Mouse (Mus musculus) mesoderm, embryonic 11.5 days (tissue): ENCODE measurements around the gene Pla2g6.

Experiments
- DNase-seq: peaks from one replicate; pipeline ENCODE4 v3.0.0-alpha.2; 2012; ENCODE audit warnings: low read depth, low spot score

The Pla2g6 gene

GRCm38 (mm10) chr15:79328058-79328938 is at the start of gene Pla2g6:
Gene Pla2g6, minus strand, starts transcription at chr15:79328390.
- peak; percentile 100 for DNase-seq

GRCm38 (mm10) chr15:79377681-79378080 is 49.5 kb upstream of the Pla2g6 start:
- DNase-seq, result no peak

DNA sequence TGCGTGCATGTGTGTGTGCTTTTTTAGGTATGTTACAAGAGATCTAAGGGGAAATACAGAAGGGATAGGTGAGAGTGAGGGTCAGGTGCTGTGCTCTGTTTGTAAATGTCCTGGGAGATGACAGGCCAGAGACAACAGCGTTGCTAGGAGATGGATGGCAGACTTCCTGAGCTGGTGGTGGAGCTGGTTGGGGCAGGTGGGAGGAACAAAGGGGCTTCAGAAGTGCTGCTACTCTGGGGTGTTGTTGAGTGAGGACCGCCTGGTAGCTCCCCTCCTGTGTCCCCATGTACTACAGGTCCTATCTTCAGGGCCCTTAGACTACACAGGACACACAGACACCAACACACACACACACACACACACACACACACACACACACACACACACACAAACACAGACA is 46.6 kb upstream of the Pla2g6 start:
- DNase-seq, result no peak

DNA sequence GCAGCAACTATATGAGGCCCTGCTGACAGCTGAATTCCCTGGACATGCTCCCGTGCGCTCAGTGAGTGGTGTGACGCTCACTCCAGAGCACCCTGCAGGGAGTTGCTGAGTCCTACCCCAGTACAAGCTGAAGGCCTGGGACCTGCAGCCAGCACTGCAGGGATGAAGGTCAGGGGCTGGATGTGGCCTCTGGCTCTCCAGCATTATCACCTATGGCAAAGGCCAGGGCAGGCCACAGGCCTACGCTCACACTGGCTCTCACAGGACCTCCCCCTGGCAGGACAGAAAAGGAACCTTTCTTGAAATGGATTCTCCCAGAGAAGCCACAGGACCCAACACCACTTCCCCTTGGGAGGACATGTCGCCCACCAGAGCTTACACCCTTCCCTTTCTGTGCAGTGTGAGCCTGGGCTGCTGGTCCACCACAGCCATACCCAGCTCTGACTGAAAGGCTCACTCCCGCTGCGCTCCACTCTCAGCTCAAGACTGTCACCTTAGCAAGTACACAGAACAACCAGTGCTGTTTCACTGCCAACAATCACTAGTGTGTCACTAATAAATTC is 42.2 kb upstream of the Pla2g6 start:
- no peak for DNase-seq

DNA sequence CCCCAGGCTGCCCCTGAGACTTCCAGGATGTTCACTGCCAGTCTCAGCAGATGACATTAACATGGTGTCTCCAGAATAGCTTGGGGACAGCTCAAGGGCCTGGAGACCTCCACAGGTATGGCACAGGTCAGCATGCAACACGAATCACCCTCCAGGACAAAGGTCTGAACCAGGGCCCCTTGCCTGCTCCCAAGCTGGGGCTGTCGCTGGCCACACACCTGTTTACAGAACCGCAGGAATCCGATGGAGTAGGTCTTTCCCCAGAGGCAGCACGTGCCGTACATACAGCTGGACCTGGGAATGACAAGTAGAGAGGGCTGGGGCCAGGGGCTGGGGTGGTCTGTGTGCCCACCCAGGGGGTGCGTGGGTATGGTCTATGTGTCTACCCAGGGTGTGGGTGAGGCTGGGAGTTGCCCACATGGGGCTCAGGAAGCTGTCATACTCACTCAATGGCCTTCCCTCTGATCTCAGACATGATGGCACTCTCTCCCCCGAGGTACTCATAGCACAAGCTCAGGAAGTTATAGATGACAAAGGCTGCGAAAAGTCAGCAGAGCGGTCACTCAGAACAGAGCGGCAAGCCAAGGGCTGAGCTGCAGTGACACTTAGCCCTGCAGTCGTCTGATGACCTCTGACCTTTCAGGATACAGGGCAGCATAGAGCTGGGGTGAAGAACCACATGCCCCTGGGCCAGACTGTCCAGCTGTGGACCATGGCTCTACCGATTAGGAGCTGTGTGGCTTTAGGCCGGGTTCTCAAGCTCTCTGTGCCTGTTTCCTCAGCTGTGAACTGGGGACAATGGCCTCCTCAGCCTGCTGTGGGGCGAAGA is 41.5 kb upstream of the Pla2g6 start:
- DNase-seq, result no peak

DNA sequence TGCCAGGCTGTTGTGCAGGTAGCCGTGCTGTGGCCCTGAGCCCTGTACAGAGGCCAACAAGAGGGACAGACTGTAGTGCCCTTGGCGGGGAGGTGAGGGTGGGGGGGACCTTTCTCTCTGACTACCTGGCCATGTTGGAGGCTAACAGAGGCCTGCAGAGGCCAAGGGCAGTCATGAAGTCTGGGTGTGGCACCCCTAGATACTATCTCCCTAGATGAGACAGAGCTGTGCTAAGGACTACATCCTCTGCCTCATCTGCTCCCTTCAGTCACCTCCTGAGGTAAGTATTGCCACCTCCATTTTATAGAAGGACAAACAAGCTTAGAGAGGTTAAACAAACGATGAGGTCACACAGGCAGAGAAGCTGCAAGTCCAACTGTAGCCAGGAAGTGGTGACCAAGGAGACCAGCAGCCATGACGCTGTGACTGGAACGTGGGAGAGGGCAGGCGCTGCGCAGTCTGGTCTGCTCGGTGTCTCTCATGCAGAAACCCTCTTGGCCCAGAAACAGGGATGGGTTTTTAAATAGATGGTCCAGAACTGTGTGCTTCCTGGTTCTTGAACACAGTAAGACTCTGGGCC is 40.8 kb upstream of the Pla2g6 start:
- no peak for DNase-seq

DNA sequence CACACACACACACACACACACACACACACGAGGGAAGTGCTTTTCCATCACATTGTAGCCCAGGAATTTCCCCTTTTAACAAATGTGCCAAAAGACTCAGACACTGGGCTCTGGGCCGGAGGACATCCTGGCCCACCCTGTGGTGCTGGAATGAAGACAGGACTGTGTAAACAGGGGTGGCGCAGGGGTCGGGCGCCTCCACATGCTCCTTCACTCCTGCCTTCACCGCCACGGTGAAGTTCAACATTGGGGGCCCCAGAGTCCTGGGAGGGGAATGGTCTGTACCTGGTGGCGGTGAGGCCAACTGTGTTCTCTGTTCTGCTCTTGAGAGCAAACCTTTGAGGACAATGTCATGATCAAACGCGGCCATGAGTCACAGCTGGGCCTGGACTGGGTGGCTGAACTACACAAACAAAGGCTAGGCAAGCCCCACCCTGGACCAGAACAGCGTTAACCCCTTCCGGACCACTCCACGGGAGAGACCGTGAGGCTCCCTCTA is 40.2 kb upstream of the Pla2g6 start:
- DNase-seq, result no peak

DNA sequence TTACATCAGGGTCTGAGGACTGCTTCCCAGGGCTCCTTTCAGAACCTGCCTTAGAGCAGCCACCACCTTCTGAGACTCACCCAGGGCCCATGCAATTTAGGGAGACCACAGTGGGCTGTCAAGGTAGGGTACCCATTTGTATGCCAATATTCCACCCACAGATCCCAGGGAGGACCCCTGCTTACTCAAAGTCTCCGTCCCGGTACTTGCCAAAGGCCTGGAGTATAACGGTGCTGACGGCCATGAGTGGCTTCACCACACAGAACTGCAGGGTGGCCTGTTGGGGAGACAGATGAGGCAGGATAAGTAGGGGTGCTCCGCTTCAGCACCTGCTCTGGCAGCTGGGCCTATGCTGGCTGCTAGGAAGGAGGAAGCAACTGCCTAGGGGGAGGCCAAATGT is 38.2 kb upstream of the Pla2g6 start:
- no peak for DNase-seq

GRCm38 (mm10) chr15:79365068-79365467 is 36.9 kb upstream of the Pla2g6 start:
- DNase-seq, result no peak

DNA sequence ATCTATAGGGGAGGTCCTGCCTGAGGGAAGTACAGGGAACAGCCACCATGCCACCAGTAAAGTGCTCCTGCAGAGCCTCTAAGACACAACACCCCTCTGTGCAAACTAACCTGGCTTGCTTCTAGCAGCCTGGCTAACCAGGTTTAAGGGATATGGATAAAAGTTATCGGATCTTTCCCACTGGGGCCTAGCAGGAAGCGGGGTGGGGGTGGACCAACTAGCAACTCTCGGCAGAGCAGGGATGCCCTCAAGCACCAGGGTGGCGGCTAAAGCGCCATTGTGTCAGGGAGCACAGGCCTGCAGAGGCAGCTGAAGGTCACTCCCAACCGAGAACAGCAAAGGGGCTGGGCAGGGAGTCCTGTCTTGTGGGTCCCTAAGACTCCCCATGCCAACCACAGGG is 35.9 kb upstream of the Pla2g6 start:
- no peak for DNase-seq

GRCm38 (mm10) chr15:79361023-79361422 is 32.8 kb upstream of the Pla2g6 start:
- no peak for DNase-seq

DNA sequence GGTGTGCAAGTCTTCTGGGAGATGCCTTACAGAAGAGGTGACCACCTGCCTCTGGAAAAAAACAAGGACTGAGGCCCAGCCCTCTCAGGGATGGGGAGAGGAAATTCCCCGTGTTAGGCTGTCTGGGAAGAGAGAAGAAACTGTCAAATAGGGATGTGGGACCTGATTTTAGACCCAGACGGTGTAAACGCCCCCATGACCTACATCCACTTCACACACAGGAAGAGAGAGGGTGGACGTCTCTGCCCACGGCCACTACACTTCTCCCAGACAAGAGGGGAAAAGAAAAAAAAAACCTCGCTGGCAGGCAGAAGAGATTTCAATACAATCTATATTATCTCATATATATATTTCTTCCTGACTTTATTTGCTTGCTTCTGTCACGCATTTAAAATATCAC is 32.2 kb upstream of the Pla2g6 start:
- no peak for DNase-seq

DNA sequence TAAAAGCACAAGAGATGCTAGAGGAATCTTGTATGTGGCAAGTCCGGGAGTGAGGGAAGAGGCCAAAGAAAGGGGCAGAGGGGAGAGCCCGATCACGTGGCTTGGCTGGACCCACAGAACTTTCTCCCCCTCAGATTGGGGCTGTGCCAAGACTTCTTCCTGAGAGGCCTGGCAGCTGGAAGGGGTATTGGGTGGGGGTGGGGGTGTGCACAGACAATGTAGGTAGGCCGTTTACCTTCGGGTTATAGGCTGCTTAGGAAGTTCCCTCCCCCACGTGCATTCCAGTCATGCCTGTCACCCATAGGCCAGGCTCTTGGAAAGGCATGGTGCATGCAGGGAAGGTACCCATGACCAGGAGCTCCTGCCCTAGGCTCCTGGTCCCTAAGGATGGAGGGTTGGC is 31.8 kb upstream of the Pla2g6 start:
- DNase-seq, result no peak

DNA sequence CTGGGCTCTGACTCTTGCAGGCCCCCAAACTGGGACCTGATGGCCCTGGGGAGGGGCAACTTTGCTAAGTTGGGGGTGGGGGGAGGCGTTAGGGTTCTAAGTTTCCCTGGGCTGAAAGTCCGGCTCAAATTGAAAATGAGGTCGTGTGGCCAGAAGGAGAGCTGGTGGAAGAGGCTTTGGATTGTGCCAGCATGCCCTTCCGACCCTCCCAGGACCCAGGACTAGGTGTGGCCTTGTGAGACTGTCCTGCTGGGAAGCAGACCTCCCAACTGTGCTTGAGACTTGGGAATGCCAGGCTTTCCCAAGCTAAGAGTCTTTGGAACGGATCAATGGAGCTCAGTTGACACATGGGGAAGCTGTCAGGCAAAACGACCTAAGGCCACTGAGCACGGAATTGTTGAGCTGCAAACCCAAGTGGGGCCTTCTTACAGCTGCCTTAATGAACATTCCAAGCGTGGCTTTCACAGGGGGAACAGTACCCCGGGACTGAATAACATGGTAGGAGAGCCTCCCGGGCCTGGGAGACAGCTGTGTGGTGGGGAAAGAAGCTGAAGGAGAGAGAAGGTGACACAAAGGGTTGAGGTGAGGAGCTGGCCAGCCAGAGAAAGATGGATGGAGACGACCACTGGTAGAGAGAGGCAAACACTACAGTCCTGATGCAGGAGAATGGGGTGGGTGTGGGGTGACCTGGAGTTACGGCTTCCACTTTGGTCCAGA is 29.9 kb upstream of the Pla2g6 start:
- no peak for DNase-seq

DNA sequence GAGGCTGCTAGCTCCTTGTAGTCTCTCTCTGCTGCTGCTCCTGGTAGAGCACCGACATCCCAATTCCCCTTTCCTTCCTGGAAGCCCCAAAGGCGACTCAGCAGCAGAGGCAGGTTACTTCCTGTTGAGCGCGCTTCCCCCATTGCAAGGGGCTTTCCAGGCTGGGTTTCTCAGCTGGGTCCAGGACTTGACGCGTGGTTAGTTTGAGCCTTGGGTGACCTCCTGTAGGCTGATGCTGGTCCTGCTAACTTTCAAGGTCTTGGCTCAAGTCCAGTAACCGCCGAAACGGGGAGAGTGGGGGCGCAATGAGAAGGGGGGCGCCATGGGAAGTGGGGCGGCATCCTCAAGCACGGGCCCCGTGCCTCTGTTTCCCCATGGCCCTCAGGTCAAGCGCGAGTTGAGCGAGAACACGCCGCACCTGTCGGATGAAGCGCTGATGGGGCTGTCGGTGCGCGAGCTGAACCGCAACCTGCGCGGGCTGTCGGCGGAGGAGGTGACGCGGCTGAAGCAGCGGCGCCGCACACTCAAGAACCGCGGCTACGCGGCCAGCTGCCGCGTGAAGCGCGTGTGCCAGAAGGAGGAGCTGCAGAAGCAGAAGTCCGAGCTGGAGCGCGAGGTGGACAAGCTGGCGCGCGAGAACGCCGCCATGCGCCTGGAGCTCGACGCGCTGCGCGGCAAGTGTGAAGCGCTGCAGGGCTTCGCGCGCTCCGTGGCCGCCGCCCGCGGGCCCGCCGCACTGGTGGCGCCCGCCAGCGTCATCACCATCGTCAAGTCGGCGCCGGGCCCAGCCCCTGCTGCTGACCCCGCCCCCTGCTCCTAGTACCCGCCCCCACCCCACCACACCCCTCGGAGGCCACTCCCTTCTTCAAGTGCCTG is 29.1 kb upstream of the Pla2g6 start:
- DNase-seq, result peak; percentile 76

GRCm38 (mm10) chr15:79356481-79356880 is 28.3 kb upstream of the Pla2g6 start:
- no peak for DNase-seq

DNA sequence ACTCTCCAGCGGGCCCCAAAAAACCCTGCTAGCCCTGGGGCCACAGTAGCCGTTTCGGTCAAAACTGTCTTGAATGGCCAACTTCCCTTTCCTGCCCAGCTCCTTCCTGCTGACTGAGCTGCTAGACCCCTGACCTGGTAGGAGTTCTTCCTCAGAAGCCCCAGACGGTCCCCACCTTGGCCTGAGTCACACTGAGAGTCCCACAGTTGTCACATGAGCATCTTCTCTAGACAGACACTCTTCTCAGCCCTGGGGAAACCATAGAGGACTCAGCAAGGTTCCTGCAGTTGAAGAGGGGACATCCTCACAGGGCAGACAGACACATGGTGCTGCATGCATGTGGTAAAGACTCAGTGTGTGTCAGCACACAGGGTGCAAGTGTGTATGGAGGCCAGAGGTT is 26.4 kb upstream of the Pla2g6 start:
- DNase-seq, result no peak

DNA sequence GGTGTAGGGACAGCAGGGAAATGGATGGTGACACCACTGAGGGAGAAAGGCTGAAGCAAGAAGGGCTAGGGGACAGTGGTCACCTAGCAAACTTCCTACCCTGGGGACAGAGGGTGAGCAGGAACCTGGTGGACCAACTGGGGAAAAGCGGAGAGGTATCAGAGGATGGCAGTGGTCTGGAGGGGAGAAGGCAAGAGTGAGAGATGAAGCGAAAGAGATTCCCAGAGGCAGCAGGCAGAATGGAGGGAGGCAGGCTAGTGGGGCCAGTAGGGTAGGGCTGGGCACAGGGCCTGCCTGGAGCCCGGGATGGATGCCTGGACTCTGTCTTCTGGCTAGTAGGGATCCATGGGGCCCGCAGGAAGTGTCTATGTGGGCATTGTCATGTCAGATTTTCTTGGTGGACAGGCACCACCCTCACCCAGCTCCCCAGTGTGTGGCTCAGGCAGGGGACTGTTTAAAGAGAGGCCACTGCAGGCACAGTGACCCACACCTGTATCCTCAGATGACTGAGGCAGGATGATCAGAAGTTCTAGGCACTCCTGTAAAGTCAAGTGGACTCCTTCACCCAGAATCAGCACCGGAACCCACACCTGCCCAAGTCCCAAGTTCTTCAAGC is 25.6 kb upstream of the Pla2g6 start:
- DNase-seq, result no peak

- no peak for DNase-seq
These were observed 24.3 kb upstream of the Pla2g6 start for GRCm38 (mm10) chr15:79352479-79352878.

DNA sequence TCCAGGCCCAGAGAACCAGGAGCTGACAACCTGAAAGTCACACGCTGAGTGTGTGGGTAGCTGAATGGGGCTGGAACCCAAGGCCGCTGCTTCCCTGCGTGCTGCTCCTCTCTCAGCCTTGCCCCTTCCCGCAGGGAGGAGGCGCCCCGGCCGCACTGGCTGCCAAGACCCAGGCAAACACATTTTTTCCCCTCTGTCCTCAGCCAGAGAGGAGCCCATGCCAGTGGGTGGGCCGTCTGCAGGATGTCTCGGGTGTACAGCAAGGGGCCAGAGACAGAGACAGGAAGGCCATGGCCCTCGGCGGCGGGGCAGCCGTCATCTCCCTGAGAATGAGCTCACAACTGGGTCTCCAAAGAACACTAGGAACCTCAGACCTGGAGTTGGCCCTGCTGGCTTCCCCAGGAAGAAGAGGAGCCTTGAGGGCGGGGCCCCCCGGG is 23.2 kb upstream of the Pla2g6 start:
- DNase-seq, result no peak
